Mouse (Mus musculus) lung, adult 2 months (tissue): ENCODE measurements around the gene Clec4g. TPM values are rescaled to one million over a fixed set of nuclear protein-coding genes. Genes with fewer than 3 reads are reported as not detected.

Source experiments
- DNase-seq: peaks from one replicate; pipeline ENCODE4 v3.0.0; 2022
- H3K4me1 ChIP-seq: fragments of 200-500 bp; 2 replicates; pipeline ENCODE4 v1.6.1; 2011; ENCODE audit warnings: low read length; ENCODE audit not compliant: control insufficient read depth, insufficient read depth
- H3K4me3 ChIP-seq: fragments of 200-500 bp; replicated peaks from 2 replicates; pipeline ENCODE3; 2011; ENCODE audit warnings: low read depth, mild to moderate bottlenecking, control low read depth, low read length; ENCODE audit errors: extremely low read depth
- CTCF ChIP-seq: fragments of 200-500 bp; IDR thresholded peaks from 2 replicates; pipeline ENCODE4 v1.5.1; 2011; ENCODE audit warnings: mild to moderate bottlenecking, low read length, control low read depth; ENCODE audit not compliant: insufficient read depth
- POLR2A ChIP-seq: fragments of 200-500 bp; IDR thresholded peaks from 2 replicates; pipeline ENCODE4 v1.6.1; 2011; ENCODE audit warnings: low read depth, mild to moderate bottlenecking, control low read depth, low read length, borderline replicate concordance; ENCODE audit errors: extremely low read depth
- WGBS: fragments of 180-500 bp; shearing (Covaris S2); methylation state at CpG from one replicate; pipeline ENCODE4 v1.1.7; 2018; 5-methylcytosine and 5-hydroxymethylcytosine counted together
- polyA plus RNA-seq: library from polyadenylated mRNA; depleted of rRNA; stranded (reverse); fragments of >200 nt; gene quantifications from 2 replicates; pipeline ENCODE4 v1.2.3, GENCODE M21; 2012; rRNA removed

Clec4g gene
- polyA plus RNA-seq, 1 experiment, result 1.1 TPM

DNA sequence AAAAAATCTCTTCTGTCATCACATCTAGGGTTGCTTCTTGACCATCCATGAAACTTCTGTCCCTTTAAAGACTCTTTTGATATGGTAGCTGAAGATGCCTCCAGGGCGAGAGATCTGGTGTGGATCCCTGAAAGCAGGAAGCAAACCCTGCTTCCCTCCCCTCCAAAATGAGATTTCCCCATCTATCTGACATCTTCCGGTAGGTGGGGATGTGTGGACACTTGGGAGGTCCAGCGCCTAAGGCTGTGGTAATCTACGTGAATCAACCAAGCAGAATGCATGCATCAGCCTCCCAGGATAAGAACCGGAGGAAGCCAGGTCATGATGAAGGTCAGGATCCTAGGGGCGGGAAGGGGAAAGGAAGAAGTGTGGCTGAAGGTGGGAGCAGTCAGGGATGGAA, 54.9 kb downstream of the Clec4g start, which contains the start of gene Mcemp1:
Gene Mcemp1 (plus strand): TSS at position 248 of the 400 bp plus-strand sequence.
- TF ChIP-seq POLR2A (no peak), CTCF (no peak)
- Histone ChIP-seq H3K4me3 (peak within 1 kb of the TSS; percentile 43), H3K4me1 (no peaks in the 10 kb centered on the region)
- no peak for DNase-seq
- WGBS, result 63% methylated on average over 6 of the region's 6 CpGs

DNA sequence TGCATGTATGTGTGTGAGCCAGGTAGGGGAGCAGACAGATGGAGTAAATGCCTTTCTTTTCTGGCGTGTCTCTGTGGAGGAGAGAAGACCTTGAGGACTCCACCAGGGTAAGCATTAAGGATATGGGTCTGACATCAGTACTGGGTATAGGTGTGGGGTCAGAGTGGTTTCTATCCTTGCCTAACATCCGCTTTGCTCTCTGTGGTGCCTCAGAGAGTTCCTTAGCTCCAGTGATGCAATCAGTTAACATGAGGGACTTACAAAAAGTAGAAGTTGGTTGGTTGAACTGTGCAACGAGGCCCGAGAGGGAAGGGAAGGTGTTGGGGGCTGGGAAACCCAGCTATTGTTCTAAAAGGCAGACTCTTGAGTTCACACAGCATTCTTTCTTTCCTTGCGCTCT, 56.0 kb downstream of the Clec4g start:
- H3K4me3 ChIP-seq, result no peak overlapping the region
- DNase-seq, result no peak
- WGBS, result 47% methylated on average over 5 of the region's 5 CpGs
- no peaks in the 10 kb centered on the region for H3K4me1 ChIP-seq
- TF ChIP-seq POLR2A, result no peak
- TF ChIP-seq CTCF, result no peak

DNA sequence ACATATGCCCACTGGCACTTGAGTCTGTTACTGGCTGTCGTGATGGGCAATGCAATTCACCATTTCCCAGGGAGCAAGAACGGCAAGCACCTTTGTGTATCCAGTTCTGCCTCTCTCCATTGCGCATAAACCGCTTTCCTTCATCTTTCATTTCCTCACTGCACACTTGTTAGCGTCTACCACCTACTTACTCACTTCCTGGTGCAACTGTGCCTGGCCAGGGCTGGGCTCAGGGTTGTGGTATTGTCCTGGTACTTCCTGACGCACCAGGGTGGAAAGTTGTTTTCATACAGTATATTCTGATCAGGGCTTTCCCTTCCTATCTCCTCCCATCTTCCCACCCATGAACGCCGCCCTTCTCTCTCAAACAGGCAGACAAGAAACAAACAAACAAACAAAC, 59.6 kb downstream of the Clec4g start:
- no peak overlapping the region for H3K4me3 ChIP-seq
- no peaks in the 10 kb centered on the region for H3K4me1 ChIP-seq
- DNase-seq, result no peak
- WGBS, result 54% methylated on average over 8 of the region's 8 CpGs
- TF ChIP-seq CTCF (no peak), POLR2A (no peak)

Other genes starting within 250 kb of the Clec4g start
- gene Tex45, start 249.8 kb downstream of the Clec4g start, polyA plus RNA-seq, result 0.14 and 0.24 TPM in 2 replicates
- gene Zfp358, start 227.5 kb downstream of the Clec4g start, polyA plus RNA-seq, result 78.5 TPM in 2 replicates
- 286 and 410 TPM in 2 replicates for gene Mcoln1, start 220.2 kb downstream of the Clec4g start, polyA plus RNA-seq
- gene Pnpla6, start 205.3 kb downstream of the Clec4g start, polyA plus RNA-seq, result 75.7 and 88.1 TPM in 2 replicates
- gene C330021F23Rik, start 152.7 kb downstream of the Clec4g start, polyA plus RNA-seq, result 0.88 TPM in 1 of 2 replicates, not detected in the other
- 16.9 and 33.1 TPM in 2 replicates for gene Camsap3, start 133.4 kb downstream of the Clec4g start, polyA plus RNA-seq
- gene Xab2, start 99.3 kb downstream of the Clec4g start, polyA plus RNA-seq, result 59.0 and 66.6 TPM in 2 replicates
- 3.7 and 10.0 TPM in 2 replicates for gene Pet100, start 99.1 kb downstream of the Clec4g start, polyA plus RNA-seq
- gene Pcp2, start 95.1 kb downstream of the Clec4g start, polyA plus RNA-seq, result not detected in 2 replicates
- gene Stxbp2, start 89.7 kb downstream of the Clec4g start, polyA plus RNA-seq, result 115 and 153 TPM in 2 replicates
- 6.2 and 10.8 TPM in 2 replicates for gene Retn, start 64.9 kb downstream of the Clec4g start, polyA plus RNA-seq
- 8.2 and 10.0 TPM in 2 replicates for gene Mcemp1, start 54.9 kb downstream of the Clec4g start, polyA plus RNA-seq
- gene Fcor, start 48.3 kb downstream of the Clec4g start, polyA plus RNA-seq, result 6.5 and 17.4 TPM in 2 replicates
- 28.5 and 28.7 TPM in 2 replicates for gene Trappc5, start 44.4 kb downstream of the Clec4g start, polyA plus RNA-seq
- 2.7 and 12.5 TPM in 2 replicates for gene Fcer2a, start 26.5 kb downstream of the Clec4g start, polyA plus RNA-seq
- 0.55 and 6.1 TPM in 2 replicates for gene Cd209a, start 28.3 kb upstream of the Clec4g start, polyA plus RNA-seq
- not detected in 2 replicates for gene Cd209e, start 133.7 kb upstream of the Clec4g start, polyA plus RNA-seq
- gene Cd209d, start 157.9 kb upstream of the Clec4g start, polyA plus RNA-seq, result 0.52 and 0.55 TPM in 2 replicates
- 0.52 and 0.89 TPM in 2 replicates for gene Cd209b, start 206.2 kb upstream of the Clec4g start, polyA plus RNA-seq
- 1.2 and 2.1 TPM in 2 replicates for gene Cd209c, start 234.1 kb upstream of the Clec4g start, polyA plus RNA-seq